Comparison of ENCODE assay signal across 16 mouse cellular contexts in the genomic region with DNA sequence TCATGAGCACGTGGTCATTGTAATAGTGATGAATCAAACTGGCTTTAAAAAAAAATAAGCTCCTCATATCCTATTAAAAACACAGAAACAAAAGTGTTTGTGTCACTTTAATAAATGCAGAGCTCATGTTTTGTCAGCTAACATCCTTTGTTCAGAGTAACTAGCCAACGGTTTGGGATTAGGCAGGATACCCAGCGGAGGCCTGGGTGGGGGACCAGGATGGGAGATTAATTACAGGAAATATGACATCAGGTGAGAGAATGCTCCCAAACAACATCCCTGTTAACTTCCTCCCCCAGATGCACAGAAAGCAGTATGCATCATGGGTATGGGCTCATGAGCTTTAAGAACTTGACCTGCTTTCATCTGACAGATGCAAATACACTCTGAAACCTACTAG.
"Had no signal": no experiment of that assay in that cellular context is flagged by ENCODE, and none has a peak within 500 bp of the region (broad histone marks: within the 10 kb centered on the region; RNA-seq: fewer than 3 reads in every experiment).

No protein-coding gene starts in this region.

- H3K36me3 ChIP-seq: intestine, embryonic 15.5 days; limb, embryonic 12.5 days; neural tube, embryonic 13.5 days had no signal

- H3K4me3 ChIP-seq: intestine, embryonic 15.5 days; limb, embryonic 12.5 days; neural tube, embryonic 13.5 days had no signal

- H3K9me3 ChIP-seq: intestine, embryonic 15.5 days; neural tube, embryonic 13.5 days had no signal

- ATAC-seq: intestine, embryonic 15.5 days; lung, postnatal 0 days; midbrain, embryonic 16.5 days had no signal

- DNase-seq: layer of hippocampus, adult 9-11 months; liver; lung, adult 18-20 months; lung, postnatal 4 days; retina, postnatal 1 day; right cerebral cortex, postnatal 4 days; spleen, adult 18-20 months; thymus, adult 18-20 months; thymus, postnatal 14 days had no signal

- H3K27me3 ChIP-seq: intestine, embryonic 15.5 days; limb, embryonic 12.5 days; neural tube, embryonic 13.5 days had no signal

- H3K4me1 ChIP-seq: intestine, embryonic 15.5 days; limb, embryonic 12.5 days; neural tube, embryonic 13.5 days had no signal

- H3K4me2 ChIP-seq: intestine, embryonic 15.5 days; limb, embryonic 12.5 days; midbrain, embryonic 11.5 days; neural tube, embryonic 13.5 days had no signal

- H3K9ac ChIP-seq: intestine, embryonic 15.5 days; limb, embryonic 12.5 days; liver, embryonic 14.5 days; neural tube, embryonic 13.5 days had no signal

- H3K27ac ChIP-seq: intestine, embryonic 15.5 days; limb, embryonic 12.5 days; liver, embryonic 14.5 days; neural tube, embryonic 13.5 days had no signal
